Mouse (Mus musculus) liver, embryonic 13.5 days (tissue): ENCODE results near the gene 1700001C02Rik. TPM values are rescaled to one million over a fixed set of nuclear protein-coding genes. Genes with fewer than 3 reads are reported as not detected.

Experiments
- ATAC-seq: fragments of 200-750 bp; cut with Nextera tagmentation; 2 replicates; pipeline ENCODE4 v1.8.0; 2017; ENCODE audit warnings: low read depth, mild to moderate bottlenecking, moderate number of reproducible peaks, moderate library complexity
- DNase-seq: peaks from one replicate; pipeline ENCODE4 v3.0.0; 2022
- H3K27ac ChIP-seq: fragments of 300-500 bp; sonication (generic); 2 replicates; pipeline ENCODE4 v1.5.1; 2015; ENCODE audit warnings: moderate library complexity, mild to moderate bottlenecking, inconsistent platforms
- H3K27me3 ChIP-seq: fragments of 300-500 bp; sonication (generic); 2 replicates; pipeline ENCODE4 v1.6.1; 2015; ENCODE audit warnings: mild to moderate bottlenecking, inconsistent platforms
- H3K36me3 ChIP-seq: fragments of 300-500 bp; sonication (generic); 2 replicates; pipeline ENCODE4 v1.6.1; 2015; ENCODE audit warnings: mild to moderate bottlenecking, inconsistent platforms
- H3K4me1 ChIP-seq: fragments of 300-500 bp; sonication (generic); replicated peaks from 2 replicates; pipeline ENCODE4 v1.6.1; 2015; ENCODE audit warnings: inconsistent platforms
- H3K4me2 ChIP-seq: fragments of 300-500 bp; sonication (generic); 2 replicates; pipeline ENCODE4 v1.6.1; 2015; ENCODE audit warnings: inconsistent platforms, mild to moderate bottlenecking, moderate library complexity
- H3K4me3 ChIP-seq: fragments of 300-500 bp; sonication (generic); replicated peaks from 2 replicates; pipeline ENCODE4 v1.5.1; 2015; ENCODE audit warnings: mild to moderate bottlenecking, inconsistent platforms
- H3K9ac ChIP-seq: fragments of 300-500 bp; sonication (generic); 2 replicates; pipeline ENCODE4 v1.6.1; 2015; ENCODE audit warnings: mild to moderate bottlenecking, inconsistent platforms
- H3K9me3 ChIP-seq: fragments of 300-500 bp; sonication (generic); replicated peaks from 2 replicates; pipeline ENCODE4 v1.6.1; 2016; ENCODE audit warnings: inconsistent platforms
- WGBS: fragments of 180-500 bp; shearing (Covaris S2); methylation state at CpG from one replicate; pipeline ENCODE4 v1.1.7; 2015; ENCODE audit not compliant: insufficient replicate concordance; 5-methylcytosine and 5-hydroxymethylcytosine counted together
- polyA plus RNA-seq: library from polyadenylated mRNA; unstranded; fragments of >200 nt; fragmentation: Nextera tagmentation; extraction: Ambion mirVana; gene quantifications from 2 replicates; pipeline ENCODE4 v1.2.1, GENCODE M21; 2015

1700001C02Rik gene
- polyA plus RNA-seq, 1 experiment from 2014 or later = not detected

DNA sequence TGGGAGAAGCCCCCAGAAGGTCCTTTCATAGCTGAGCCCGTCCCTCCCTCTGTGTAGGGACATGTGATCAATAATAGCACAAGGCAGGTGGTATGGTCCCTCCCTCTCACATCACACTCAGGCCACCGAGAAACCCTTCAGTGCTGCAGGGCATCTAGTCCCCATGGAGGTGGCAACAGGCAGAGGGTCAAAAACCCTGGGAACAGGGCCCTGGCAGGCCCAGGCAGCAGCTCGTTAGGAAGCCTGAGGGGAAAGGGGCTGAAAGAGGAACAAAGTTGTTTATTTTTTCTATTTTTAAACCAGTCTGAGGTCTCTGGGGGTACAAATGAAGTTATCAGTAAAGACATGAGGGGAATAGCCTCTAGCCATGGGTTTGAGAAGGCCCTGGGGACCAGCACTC, 58.4 kb downstream of the 1700001C02Rik start:
- Histone ChIP-seq H3K27me3 (peaks cover 14% of the 10 kb centered on the region), H3K36me3 (no peaks in the 10 kb centered on the region), H3K9ac (no peak overlapping the region), H3K4me3 (no peak overlapping the region), H3K4me1 (peaks cover 19% of the 10 kb centered on the region), H3K4me2 (no peak overlapping the region), H3K27ac (no peak overlapping the region), H3K9me3 (no peaks in the 10 kb centered on the region)
- WGBS = 34% methylated on average over 3 of the region's 3 CpGs
- DNase-seq (no peak), ATAC-seq (no peak)

DNA sequence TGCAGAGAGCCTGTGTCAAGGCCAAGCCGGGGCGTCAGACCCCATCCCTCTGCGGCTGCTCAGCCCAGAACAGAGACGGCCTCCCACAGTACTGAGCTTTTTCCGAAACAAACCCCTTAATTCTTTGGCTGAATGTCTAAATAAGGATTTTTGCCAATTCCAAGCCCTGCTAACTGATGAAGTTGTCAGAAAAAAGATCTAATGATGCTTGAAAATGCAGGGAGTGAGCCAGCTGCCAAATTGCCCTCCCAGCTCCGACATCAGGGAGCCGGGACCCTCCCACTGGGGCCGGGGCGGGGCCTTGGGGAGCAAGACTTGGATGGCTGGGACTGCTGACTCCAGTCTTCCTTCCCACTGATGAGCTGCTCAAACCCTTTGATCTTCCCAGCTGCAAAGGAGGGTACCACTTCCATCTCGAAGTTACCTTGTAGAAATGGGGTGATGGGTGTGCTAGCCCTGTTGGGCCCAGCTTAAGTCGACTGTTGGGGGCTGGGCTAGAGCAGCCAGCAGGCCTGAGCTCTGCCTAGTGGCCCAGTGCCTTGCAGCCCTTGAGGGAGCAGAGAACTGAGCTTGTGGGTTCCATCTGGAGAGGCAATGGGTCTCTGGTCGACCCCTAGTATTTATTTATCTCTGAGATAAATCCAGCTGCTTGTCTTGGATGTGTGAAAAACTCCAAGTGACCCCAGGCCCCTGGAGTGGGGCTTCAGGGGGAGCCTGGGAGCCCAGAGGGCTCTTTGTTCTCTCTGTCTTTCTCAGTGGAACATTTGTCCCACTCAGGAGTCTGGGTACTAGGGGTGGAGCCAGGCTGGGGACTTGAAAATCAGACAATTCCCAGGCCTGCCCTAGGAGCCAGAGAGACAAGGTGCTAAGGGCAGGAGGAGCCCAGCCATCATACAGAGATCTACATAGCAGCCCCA, 60.3 kb downstream of the 1700001C02Rik start:
- DNase-seq = no peak
- H3K4me2 ChIP-seq = no peak overlapping the region
- H3K27me3 ChIP-seq = peaks cover 24% of the 10 kb centered on the region
- H3K4me3 ChIP-seq = no peak overlapping the region
- ATAC-seq = no peak
- H3K9ac ChIP-seq = no peak overlapping the region
- no peaks in the 10 kb centered on the region for H3K36me3 ChIP-seq
- H3K4me1 ChIP-seq = no peaks in the 10 kb centered on the region
- H3K27ac ChIP-seq = no peak overlapping the region
- WGBS = 43% methylated on average over 12 of the region's 12 CpGs
- H3K9me3 ChIP-seq = no peaks in the 10 kb centered on the region

DNA sequence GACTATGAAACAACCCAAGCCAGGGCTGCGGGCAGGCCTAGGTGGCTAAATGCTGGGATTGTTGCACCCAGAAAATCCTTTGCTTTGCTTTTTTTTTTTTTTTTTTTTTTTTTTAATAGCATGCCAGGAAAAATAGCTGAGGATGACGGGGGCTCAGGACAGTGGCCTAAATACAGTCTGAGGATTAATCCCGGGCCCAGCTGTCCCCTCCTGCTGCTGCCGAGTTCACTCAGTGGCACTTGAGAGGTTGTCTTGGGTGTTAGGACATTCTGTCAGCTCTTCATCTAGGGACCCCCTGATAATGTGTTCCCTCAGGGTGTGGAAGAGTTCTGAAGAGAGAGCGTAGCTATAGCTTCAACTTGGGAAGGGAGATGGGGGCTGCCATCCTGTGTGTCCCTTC, 61.3 kb downstream of the 1700001C02Rik start:
- Histone ChIP-seq H3K9me3 (no peaks in the 10 kb centered on the region), H3K27me3 (peaks cover 24% of the 10 kb centered on the region), H3K4me2 (no peak overlapping the region), H3K4me1 (no peaks in the 10 kb centered on the region), H3K27ac (no peak overlapping the region), H3K36me3 (no peaks in the 10 kb centered on the region), H3K9ac (no peak overlapping the region), H3K4me3 (no peak overlapping the region)
- no peak for ATAC-seq
- no peak for DNase-seq
- WGBS = 69% methylated on average over 5 of the region's 5 CpGs

DNA sequence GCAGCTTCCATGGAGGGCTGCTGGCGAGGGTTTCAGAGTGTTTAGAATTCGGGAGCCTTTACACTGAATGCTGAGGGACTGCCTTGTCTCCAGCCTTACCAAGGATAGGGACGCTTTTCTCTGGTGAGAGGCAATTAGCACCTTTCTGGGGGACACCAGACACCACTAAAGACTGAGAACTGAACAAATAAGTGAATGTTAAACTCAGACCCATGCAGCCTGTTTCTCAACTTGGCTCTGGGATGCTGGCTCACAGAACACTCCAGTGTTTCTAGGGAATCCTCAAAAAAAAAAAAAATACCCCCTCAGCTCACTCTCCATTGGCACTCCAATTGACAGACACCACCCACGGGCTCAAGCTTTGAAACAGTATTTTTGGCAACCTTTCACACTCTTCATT, 63.1 kb downstream of the 1700001C02Rik start:
- DNase-seq = no peak

More for the DNA sequence above, 63.1 kb downstream of the 1700001C02Rik start:
- no peak overlapping the region for H3K4me3 ChIP-seq
- H3K4me1 ChIP-seq = no peaks in the 10 kb centered on the region
- no peak overlapping the region for H3K9ac ChIP-seq
- H3K27ac ChIP-seq = no peak overlapping the region
- WGBS = 19% methylated on average over 4 of the region's 4 CpGs
- no peak overlapping the region for H3K4me2 ChIP-seq
- H3K27me3 ChIP-seq = peaks cover 24% of the 10 kb centered on the region
- no peaks in the 10 kb centered on the region for H3K36me3 ChIP-seq
- H3K9me3 ChIP-seq = no peaks in the 10 kb centered on the region
- no peak for ATAC-seq

Other genes starting within 250 kb of the 1700001C02Rik start
- 14.0 and 21.3 TPM in 2 replicates for gene Selenoi, start 233.5 kb upstream of the 1700001C02Rik start, polyA plus RNA-seq
- 1.8 TPM in 2 replicates for gene Drc1, start 184.7 kb upstream of the 1700001C02Rik start, polyA plus RNA-seq
- 0.02 TPM in 1 of 2 replicates, not detected in the other for gene Otof, start 4.1 kb upstream of the 1700001C02Rik start, polyA plus RNA-seq
- gene Cib4, start 79.8 kb downstream of the 1700001C02Rik start, polyA plus RNA-seq = not detected in 2 replicates
- gene Kcnk3, start 122.1 kb downstream of the 1700001C02Rik start, polyA plus RNA-seq = 0.13 and 0.30 TPM in 2 replicates
- 10.2 and 10.6 TPM in 2 replicates for gene Slc35f6, start 181.9 kb downstream of the 1700001C02Rik start, polyA plus RNA-seq
- 229 and 232 TPM in 2 replicates for gene Cenpa, start 200.7 kb downstream of the 1700001C02Rik start, polyA plus RNA-seq
- 0.20 and 0.33 TPM in 2 replicates for gene Dpysl5, start 245.5 kb downstream of the 1700001C02Rik start, polyA plus RNA-seq